Mouse (Mus musculus): ENCODE data around the gene Ranbp17.

Ranbp17 gene

DNA sequence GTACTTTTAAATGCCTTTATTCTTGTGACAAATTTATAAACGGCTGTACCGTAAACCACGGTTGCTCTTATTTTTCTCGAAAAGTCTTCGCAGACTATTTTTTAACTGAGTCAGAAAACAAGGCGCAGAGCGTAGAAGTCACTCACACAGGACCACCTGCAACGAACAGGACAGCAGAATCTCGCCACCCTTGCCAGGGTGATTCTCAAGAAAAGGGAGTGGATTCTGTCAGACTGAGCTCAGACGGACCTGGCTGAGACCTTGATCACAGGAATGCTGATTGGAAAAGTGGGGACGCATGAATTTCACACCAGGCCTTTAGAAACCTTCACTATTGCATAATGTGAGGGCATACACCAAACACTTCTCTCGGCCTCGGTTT lies 316.4 kb downstream of the Ranbp17 start:
- no peak for DNase-seq (ENCODE audit: low spot score in 2 of 2)

DNA sequence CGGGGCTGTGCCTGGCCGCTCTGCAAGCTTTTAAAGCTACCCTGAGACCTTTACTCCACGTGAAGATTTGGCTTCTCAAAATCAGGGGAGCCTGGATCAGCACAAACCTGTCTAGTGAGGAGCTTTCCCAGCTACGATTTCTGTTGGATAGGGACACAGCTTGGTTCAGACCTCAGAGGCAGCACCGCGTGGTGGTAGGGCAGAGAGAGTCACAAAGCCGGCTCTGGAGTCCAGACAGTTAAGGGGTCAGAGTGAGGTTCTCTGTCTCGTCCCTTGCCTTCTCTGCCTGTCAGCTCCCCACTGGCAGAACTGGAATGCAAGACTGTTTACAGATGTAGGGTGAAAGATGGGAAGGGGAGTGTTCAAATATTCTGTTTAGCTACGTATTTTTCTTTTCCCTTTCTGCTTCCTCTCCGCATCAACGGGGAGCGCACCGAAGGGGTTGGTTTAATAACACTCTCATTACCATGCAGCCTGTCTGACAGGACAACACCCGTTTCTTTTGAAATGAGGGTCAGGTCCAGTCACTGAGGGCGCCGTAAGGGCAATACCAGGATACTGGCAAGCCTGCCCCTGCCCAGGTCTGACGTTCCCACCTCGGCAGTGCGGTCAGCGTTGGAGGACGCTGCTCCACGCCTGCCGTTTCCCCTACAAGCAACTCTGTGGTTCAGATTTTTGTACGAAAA lies 317.0 kb downstream of the Ranbp17 start:
- DNase-seq (ENCODE audit: low spot score in 2 of 2), result no peak

DNA sequence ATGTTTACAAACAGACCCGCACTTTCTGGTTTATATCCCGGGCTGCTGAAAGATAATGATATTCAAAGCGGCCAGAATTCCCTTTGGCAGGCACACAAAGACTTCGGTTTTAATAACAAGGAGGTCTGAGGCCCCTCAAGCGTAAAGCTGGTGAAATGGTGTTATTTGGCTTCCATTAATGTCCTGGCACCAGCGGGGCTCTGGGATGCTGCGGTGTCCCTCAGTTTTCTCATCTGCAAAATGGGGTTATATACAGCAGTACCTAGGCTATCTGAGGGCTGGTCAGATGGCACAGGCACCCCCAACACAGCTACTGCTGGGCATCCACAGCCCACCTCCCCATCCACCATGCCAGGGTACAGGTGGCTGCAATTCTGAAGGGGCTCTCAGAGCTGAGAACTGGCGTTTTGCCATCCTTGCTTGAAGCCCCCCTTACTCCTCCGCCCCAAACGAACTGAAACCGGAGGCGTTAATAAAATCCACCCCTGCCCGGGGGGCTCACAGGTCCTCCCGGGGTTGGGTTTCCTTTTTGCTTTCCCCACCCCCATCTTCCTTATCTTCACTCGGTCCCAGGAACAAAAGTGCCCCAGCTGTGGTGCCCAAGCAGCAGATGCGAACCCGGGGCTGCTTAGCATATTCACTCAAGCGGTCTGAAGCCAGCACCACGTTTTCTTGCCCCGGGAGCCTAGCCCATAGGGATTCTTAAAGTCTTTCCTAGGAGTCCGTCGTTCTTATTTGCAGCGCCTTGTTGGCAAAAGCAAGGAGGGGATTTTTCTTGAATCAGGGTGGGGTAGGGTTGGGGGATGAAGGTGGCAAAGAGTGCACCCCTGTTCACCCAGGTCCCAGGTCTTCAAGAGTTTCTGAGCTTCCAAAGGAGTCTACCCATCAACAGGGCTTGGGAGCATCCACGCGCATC lies 317.8 kb downstream of the Ranbp17 start:
- no peak for DNase-seq (ENCODE audit: low spot score in 2 of 2)

DNA sequence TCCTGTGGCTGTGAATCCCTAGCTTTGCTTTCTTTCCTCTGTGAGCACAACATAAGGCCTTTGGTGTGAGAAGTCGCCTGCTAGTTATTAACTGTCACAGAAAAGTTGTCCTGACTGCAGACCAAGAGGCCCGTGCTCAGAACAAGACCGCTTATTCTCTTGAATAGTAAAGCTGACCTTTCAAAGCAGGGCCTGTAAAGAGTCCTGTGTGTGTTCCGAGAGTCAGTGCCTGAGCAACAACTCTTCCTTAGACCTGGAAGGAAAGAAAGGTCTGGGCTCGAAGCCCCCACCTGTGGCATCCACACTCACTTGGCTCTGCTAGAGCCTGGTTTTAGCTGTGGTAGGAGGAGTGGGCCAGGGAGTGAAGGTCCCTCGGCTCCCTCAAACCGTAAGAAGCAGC lies 318.5 kb downstream of the Ranbp17 start:
- no peak for DNase-seq (ENCODE audit: low spot score in 2 of 2)

DNA sequence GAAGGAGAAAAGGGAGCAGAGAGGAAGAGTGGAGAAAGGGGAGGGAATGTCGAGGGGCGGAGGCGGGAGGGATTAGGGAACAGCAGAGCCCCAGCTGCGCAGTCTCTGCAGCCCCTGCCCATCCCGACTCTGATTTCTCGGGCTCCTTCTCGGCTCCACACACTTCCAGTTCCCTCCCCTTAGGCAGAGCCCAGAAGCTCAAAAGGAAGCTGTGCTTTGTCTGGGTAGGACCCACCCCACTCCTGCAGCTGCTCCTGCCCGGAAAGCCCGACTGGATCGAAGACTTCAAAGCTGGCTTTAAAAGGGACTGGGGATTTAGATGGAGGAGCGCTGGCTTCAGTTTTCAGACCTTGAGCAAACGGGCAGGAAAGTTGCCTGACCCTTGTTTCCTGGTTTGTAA lies 319.9 kb downstream of the Ranbp17 start:
- no peak for DNase-seq (ENCODE audit: low spot score in 2 of 2)

DNA sequence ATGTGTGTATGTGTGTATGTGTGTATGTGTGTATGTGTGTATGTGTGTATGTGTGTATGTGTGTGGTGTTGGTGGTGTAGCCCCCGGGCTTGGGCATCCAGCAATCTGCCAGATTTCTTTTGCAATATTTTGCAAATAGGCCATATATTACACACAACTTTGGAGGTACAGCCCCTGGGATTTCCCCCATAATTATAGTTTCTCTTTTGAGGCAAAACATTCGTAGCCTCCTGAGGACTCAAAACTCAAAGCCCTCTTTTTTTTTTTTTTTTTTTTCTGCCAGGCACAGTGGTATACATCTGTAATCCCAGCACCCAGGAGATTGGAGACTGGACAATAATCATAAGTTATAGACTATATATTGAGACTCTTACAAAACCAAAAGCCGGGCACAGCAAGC lies 331.7 kb downstream of the Ranbp17 start:
- no peak for DNase-seq (ENCODE audit: low spot score in 2 of 2)

DNA sequence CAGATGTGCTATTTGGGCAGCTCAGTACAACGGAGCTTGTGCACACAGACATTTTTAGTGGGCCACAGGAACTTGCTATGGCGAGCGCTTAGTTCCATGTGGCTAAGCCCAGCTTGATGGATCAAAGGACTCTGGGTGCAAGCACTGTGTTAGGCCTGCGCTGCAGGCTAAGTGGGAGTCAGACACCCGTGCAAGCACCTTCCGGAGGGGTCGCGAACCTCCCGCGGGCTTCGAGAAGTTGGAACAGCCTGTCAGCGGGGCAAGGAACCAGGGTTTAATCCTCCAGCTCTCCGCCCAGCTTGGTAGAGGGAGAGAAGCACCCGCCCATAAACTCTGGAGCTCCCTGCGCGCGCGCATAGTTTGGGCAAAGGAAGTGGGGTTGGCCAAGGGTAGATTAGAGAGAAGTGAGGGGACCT lies 332.8 kb downstream of the Ranbp17 start:
- no peak for DNase-seq (ENCODE audit: low spot score in 2 of 2)

DNA sequence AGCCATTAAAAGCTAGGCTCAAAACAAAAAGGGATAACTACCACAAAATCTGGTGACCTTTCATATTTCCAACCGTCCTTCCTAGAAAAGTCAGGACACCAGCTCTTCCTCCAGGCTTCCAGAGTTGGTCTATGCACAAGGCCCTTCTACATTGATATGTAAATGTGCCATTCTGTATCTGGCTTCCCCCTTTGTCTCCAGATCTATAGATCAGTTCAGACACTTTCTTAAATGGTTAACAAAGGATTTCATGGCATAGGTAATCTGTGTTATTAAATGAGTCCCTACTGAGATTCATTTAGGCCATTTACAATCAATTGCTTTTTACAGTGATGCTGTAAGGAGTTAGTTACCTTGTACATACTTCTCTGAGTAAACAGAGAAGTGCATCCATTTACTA lies 333.7 kb downstream of the Ranbp17 start:
- no peak for DNase-seq (ENCODE audit: low spot score in 2 of 2)

DNA sequence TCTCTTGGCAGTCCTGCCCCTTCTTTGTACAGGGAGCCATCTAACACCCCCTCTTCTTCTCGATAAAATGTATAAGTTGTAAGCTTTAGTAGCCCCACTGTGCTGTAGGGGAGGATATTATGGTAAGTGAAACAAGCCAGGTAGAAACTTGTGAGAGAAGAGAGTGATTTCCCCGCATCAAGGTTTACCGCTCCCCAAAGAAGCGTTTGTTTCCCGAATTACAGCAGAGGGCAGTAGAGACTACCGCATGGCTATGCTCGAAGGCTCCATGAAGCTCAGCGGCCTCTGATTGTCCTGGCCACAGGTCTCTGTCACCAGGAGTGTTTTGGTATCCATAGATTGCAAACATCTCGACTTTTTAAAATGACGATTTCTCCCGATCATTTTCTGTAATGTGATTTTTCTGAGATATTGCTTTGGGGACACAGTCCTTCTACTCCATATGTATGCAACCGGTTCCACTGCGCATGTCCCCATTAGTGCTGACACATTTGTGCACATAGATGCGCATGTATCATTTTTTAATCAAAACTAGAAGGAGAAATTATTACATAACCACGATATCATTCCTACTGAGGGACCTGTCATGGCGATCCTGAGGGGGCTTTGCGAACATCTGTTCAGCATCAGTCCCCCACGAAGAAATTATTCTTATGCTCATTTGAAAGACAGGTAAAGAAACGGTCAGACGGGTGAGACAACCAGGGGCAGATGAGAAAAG lies 336.9 kb downstream of the Ranbp17 start:
- no peak for DNase-seq (ENCODE audit: low spot score in 2 of 2)

DNA sequence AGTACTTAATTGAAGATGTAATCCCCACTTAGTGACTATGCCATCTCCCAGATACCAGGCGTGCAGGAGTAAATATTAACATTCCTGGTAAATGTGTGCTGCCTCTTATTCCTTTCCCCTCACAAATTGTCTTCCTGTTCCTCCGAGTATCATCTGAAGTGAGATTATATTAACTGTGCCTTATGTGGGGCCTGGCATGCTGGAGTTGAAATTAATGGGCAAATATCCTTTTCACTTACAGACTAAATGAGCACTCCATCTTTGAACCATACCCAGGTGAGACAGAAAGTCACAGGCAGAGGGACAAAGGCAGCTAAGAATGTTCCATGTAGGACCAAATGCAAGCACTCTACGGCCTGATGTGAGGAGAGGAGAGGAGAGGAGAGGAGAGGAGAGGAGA lies 337.8 kb downstream of the Ranbp17 start:
- no peak for DNase-seq (ENCODE audit: low spot score in 2 of 2)

DNA sequence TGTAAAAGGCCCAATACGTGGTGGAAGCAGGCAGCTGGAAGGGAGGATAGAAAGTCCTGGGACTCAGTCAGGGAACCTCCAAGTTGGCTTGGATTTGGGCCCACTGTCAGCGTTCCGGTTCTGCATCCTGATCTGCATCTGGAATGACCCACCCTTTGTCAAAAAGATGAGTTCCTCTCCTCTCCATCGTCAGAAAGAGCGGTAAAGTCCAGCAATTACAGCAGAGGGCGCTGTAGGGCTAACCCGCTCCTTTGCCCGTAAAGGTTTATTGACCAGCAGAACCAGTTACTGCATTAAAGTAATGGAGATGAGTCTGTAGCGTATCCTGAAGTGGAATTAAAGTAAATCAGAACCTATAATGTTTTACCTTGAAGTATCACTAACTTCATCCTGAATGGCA lies 343.1 kb downstream of the Ranbp17 start:
- no peak for DNase-seq (ENCODE audit: low spot score in 2 of 2)

DNA sequence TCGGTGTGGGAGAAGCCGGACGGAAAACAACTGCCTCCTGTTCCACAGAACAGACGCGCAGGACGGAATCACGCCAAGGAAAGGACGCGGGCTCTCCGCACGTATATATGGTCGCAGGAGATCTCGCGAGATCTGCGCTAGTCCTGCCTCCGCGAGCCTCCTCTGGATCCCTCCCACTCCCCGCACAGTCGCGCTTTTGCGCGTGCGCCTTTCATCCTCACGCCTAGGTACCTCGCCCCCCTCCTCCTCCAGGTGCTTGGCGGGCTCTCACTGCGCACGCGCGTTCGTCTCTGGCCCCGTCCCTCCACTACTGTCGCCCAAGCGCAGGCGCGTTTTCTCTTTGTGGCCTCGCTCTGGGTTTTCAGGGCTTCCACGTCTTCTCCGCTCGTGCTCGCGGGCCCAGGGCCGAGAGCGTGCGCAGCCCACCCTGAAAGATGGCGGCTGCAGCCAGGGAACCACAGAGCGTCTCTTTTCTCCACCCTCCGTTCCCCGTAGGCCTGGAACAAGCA lies 350.5 kb downstream of the Ranbp17 start, which contains the start of gene Npm1:
Gene Npm1, minus strand, starts transcription at position 209 of the 509 bp plus-strand sequence.
- DNase-seq (ENCODE audit: low spot score in 2 of 2), result peak; percentile 98 to 99

DNA sequence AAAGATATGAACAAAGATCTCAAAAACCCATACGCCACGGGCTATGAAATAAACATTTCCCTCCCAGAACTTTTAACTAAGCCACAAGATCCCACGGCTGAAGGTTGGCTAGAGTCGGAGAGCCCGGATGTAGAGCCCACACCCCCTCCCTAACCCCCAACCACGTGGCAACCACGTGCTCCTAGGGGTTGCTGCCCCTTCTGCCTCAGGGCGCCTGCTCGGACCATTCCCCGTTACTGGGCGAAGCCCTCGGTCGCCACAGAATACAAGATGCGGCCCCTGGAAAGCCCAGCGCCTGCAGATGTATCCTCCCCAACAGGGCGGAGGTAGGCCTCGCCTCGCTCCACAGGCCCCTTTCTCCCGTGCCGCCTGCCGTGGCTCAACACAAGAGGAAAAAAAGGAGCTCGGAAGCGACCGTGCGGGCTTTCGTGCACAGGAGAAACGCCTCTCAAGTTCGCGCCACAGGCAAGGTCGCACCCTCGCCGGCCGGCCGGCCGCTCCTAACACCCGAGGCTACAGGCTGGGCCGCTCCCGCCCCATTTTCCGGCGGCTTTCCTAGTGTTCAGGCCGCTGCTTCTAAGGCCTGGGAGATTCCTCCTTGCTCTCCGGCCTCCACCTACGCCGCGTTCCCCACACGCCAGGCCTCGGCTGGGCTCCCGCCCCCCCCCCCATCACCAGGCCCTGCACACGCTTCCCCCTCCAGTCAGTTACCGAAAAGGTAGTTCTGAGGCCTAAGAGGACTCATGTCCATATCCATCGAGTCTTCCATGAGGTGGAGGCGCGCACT lies 351.1 kb downstream of the Ranbp17 start:
- DNase-seq (ENCODE audit: low spot score in 2 of 2), result peak in 1 of 2 experiments; percentile 53
